Mouse (Mus musculus) cerebellum, adult 2 months (tissue): Measurements from ENCODE around the gene Tbc1d7. TPM values are rescaled to one million over a fixed set of nuclear protein-coding genes. Genes with fewer than 3 reads are reported as not detected.

Experiments used
- DNase-seq, 2 experiments: peaks; one replicate each; pipeline ENCODE4 v3.0.0; 2021
- H3K27ac ChIP-seq: fragments of 200-500 bp; 2 replicates; pipeline ENCODE4 v1.5.1; 2012; ENCODE audit warnings: low read length, control low read depth, inconsistent platforms; ENCODE audit not compliant: insufficient read depth
- H3K27me3 ChIP-seq: fragments of 200-500 bp; 2 replicates; pipeline ENCODE4 v1.6.1; 2012; ENCODE audit warnings: inconsistent platforms, mild to moderate bottlenecking, low read length, moderate library complexity; ENCODE audit not compliant: control insufficient read depth, insufficient read depth
- H3K4me1 ChIP-seq: fragments of 200-500 bp; 2 replicates; pipeline ENCODE4 v1.6.1; 2011; ENCODE audit warnings: low read length; ENCODE audit not compliant: control insufficient read depth, insufficient read depth
- H3K4me3 ChIP-seq: fragments of 200-500 bp; replicated peaks from 2 replicates; pipeline ENCODE3; 2011; ENCODE audit warnings: mild to moderate bottlenecking, low read depth, low read length, control low read depth; ENCODE audit not compliant: insufficient read depth
- CTCF ChIP-seq: fragments of 200-500 bp; IDR thresholded peaks from 2 replicates; pipeline ENCODE4 v1.5.1; 2011; ENCODE audit warnings: low read depth, mild to moderate bottlenecking, control low read depth, low read length, moderate library complexity, borderline replicate concordance; ENCODE audit not compliant: insufficient read depth
- POLR2A ChIP-seq: fragments of 200-500 bp; IDR thresholded peaks from 2 replicates; pipeline ENCODE4 v1.6.1; 2011; ENCODE audit warnings: low read length, control low read depth, borderline replicate concordance; ENCODE audit not compliant: insufficient read depth
- WGBS: fragments of 180-500 bp; shearing (Covaris S2); methylation state at CpG from one replicate; pipeline ENCODE4 v1.1.7; 2018; 5-methylcytosine and 5-hydroxymethylcytosine counted together
- polyA plus RNA-seq: library from polyadenylated mRNA; depleted of rRNA; stranded (reverse); fragments of >200 nt; gene quantifications from 2 replicates; pipeline ENCODE4 v1.2.3, GENCODE M21; 2012

Tbc1d7 gene
- polyA plus RNA-seq, 1 experiment, result 49.9 TPM

- no peaks in the 10 kb centered on the region; the same call in 1 of the 2 replicates for H3K4me1 ChIP-seq
- 15% methylated on average over 2 of the region's 2 CpGs for WGBS
- H3K27ac ChIP-seq, result no peak overlapping the region
- H3K4me3 ChIP-seq, result no peak overlapping the region
- no peak for DNase-seq
- H3K27me3 ChIP-seq, result no peaks in the 10 kb centered on the region
- TF ChIP-seq CTCF, result no peak
- TF ChIP-seq POLR2A, result no peak
Observed at GRCm38 (mm10) chr13:43191290-43191689, 20.0 kb upstream of the Tbc1d7 start.

GRCm38 (mm10) chr13:43187736-43188135 lies 16.4 kb upstream of the Tbc1d7 start:
- WGBS, result 96% methylated on average over 4 of the region's 4 CpGs
- no peak for TF ChIP-seq POLR2A
- TF ChIP-seq CTCF, result no peak
- no peak for DNase-seq
- Histone ChIP-seq H3K27me3 (no peaks in the 10 kb centered on the region), H3K27ac (no peak overlapping the region), H3K4me3 (no peak overlapping the region), H3K4me1 (no peaks in the 10 kb centered on the region)

DNA sequence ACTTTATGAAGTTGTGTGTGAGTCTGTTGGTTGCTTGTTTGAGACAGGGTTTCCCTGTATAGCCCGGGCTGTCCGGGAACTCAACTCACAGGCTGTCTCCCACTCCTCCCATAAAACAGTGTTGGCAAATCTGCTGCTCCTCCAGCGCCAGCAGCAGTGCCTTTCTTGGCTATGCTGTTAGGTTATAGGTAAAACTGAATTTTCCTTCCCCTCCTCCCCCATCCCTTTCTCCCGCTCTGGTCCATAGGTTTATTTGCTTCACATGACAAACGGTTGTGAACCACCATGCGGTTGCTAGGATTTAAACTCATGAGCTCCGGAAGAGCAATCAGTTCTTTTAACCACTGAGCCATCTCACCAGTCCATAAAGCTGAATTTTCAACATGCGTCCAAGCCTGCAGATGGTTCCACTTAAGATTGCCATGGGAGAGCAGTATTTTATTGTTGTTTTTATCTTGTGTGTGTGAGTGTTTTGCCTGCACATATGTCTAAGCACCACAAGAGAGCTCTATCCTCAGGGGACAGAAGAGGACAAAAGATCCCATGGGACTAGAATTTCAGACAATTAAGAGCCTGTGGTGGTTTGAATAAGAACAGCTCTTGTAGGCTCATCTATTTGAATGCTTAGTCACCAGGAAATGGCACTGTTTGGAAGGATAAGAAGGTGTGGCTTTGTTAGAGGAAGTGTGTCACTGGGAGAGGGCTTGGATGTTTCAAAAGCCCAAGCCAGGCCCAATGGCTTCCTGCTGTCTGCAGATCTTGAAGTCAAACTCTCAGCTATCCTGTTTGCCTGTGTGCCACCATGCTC lies 12.2 kb upstream of the Tbc1d7 start:
- no peak for TF ChIP-seq CTCF
- TF ChIP-seq POLR2A, result no peak

DNA sequence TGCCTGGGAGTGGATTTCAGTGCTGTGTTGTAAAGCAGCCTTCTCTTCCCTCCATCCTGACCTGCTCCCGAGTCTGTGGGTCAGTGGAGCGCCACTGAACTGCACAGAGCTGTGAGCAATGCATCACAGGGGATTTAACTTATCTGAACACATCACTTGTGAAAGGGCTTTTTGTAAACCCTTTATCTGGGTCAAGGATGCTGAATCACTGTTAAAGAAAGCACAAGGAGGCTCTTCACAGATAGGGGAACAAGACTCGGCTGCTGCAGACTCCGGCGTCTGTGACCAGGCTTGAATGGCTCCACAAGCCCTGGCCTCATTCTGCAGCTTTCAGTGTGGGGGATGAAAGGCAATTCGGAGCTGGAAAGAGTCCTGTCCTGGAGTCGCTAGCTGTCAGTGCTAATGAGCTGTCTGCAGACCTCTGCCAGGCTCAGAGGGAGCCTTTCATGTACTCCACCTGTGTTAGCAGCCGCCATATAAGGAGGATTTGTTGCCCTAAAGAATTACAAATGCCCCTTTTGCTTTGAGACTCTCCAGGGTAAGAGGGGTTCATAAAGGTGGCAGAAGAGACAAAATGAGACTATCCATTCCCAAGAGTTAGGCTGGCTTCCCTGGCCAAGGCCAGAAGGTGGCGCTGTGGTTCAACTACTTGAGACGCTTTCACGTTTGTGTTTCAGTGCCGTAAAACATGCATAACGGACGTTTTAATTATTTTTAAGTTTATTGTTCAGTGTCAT lies 11.3 kb upstream of the Tbc1d7 start:
- no peaks in the 10 kb centered on the region for H3K27me3 ChIP-seq
- peak; percentile 78 to 87 for DNase-seq
- no peak overlapping the region for H3K27ac ChIP-seq
- peak overlapping the region; percentile 44 for H3K4me3 ChIP-seq
- WGBS, result 18% methylated on average over 14 of the region's 14 CpGs
- TF ChIP-seq CTCF, result peak; percentile 94
- TF ChIP-seq POLR2A, result no peak
- no peaks in the 10 kb centered on the region for H3K4me1 ChIP-seq

More for the DNA sequence above, 12.2 kb upstream of the Tbc1d7 start:
- no peak for DNase-seq
- Histone ChIP-seq H3K27me3 (no peaks in the 10 kb centered on the region), H3K4me3 (peak overlapping the region; percentile 44), H3K27ac (no peak overlapping the region), H3K4me1 (no peaks in the 10 kb centered on the region)
- 26% methylated on average over 8 of the region's 8 CpGs for WGBS

- 69% methylated on average over 7 of the region's 7 CpGs for WGBS
- Histone ChIP-seq H3K4me3 (no peak overlapping the region), H3K4me1 (no peaks in the 10 kb centered on the region), H3K27me3 (no peaks in the 10 kb centered on the region), H3K27ac (no peak overlapping the region)
- TF ChIP-seq CTCF, result no peak
- no peak for TF ChIP-seq POLR2A
- DNase-seq, result no peak
Observed at GRCm38 (mm10) chr13:43181104-43181503, 9.8 kb upstream of the Tbc1d7 start.

- Histone ChIP-seq H3K4me3 (no peak overlapping the region), H3K27me3 (no peaks in the 10 kb centered on the region), H3K4me1 (no peaks in the 10 kb centered on the region), H3K27ac (no peak overlapping the region)
- TF ChIP-seq CTCF (no peak), POLR2A (no peak)
- 88% methylated on average over 7 of the region's 7 CpGs for WGBS
- no peak for DNase-seq
Observed at GRCm38 (mm10) chr13:43177317-43177716, 6.0 kb upstream of the Tbc1d7 start.

GRCm38 (mm10) chr13:43176676-43177075 lies 5.4 kb upstream of the Tbc1d7 start:
- WGBS, result 96% methylated on average over 3 of the region's 3 CpGs
- no peaks in the 10 kb centered on the region for H3K27me3 ChIP-seq
- H3K27ac ChIP-seq, result no peak overlapping the region
- no peak for DNase-seq
- no peak overlapping the region for H3K4me3 ChIP-seq
- no peaks in the 10 kb centered on the region for H3K4me1 ChIP-seq
- TF ChIP-seq POLR2A (no peak), CTCF (no peak)
